Mouse (Mus musculus) intestine, postnatal 0 days (tissue): ENCODE results near the gene Arhgef3. TPM values are rescaled to one million over a fixed set of nuclear protein-coding genes. Genes with fewer than 3 reads are reported as not detected.

Experiments used
- ATAC-seq: fragments of 200-750 bp; cut with Nextera tagmentation; 2 replicates; pipeline ENCODE4 v1.8.0; 2017; ENCODE audit warnings: mild to moderate bottlenecking, moderate TSS enrichment, moderate library complexity
- H3K27ac ChIP-seq: fragments of 300-500 bp; sonication (generic); 2 replicates; pipeline ENCODE4 v1.5.1; 2014; ENCODE audit warnings: mild to moderate bottlenecking, low read depth, low read length, moderate library complexity
- H3K27me3 ChIP-seq: fragments of 300-500 bp; sonication (generic); replicated peaks from 2 replicates; pipeline ENCODE4 v1.6.1; 2014; ENCODE audit warnings: low read length, mixed read lengths; ENCODE audit not compliant: control insufficient read depth, insufficient read depth
- H3K36me3 ChIP-seq: fragments of 300-500 bp; sonication (generic); 2 replicates; pipeline ENCODE4 v1.6.1; 2014; ENCODE audit warnings: mild to moderate bottlenecking, moderate library complexity; ENCODE audit not compliant: control insufficient read depth, insufficient read depth
- H3K4me1 ChIP-seq: fragments of 300-500 bp; sonication (generic); replicated peaks from 2 replicates; pipeline ENCODE4 v1.6.1; 2014; ENCODE audit warnings: antibody characterized with exemption, low read length, mixed read lengths; ENCODE audit not compliant: control insufficient read depth, insufficient read depth
- H3K4me2 ChIP-seq: fragments of 300-500 bp; sonication (generic); replicated peaks from 2 replicates; pipeline ENCODE4 v1.6.1; 2014; ENCODE audit warnings: low read depth, mild to moderate bottlenecking, moderate library complexity
- H3K4me3 ChIP-seq: fragments of 300-500 bp; sonication (generic); 2 replicates; pipeline ENCODE4 v1.5.1; 2014; ENCODE audit warnings: low read depth, low read length
- H3K9ac ChIP-seq: fragments of 300-500 bp; sonication (generic); 2 replicates; pipeline ENCODE4 v1.6.1; 2014; ENCODE audit warnings: mild to moderate bottlenecking, low read depth, low read length
- H3K9me3 ChIP-seq: fragments of 300-500 bp; sonication (generic); 2 replicates; pipeline ENCODE4 v1.6.1; 2016; ENCODE audit warnings: mixed run types; ENCODE audit not compliant: control insufficient read depth
- CTCF ChIP-seq: sonication (generic); IDR thresholded peaks from 2 replicates; pipeline ENCODE4 v1.5.1; 2016; ENCODE audit warnings: low read depth, mild to moderate bottlenecking, control low read depth, antibody characterized with exemption, moderate library complexity
- WGBS: fragments of 180-500 bp; shearing (Covaris S2); extraction: QIAGEN DNeasy Blood & Tissue Kit; methylation state at CpG from one replicate; pipeline ENCODE4 v1.1.7; 2014; 5-methylcytosine and 5-hydroxymethylcytosine counted together
- polyA plus RNA-seq: library from polyadenylated mRNA; unstranded; fragments of >200 nt; fragmentation: Nextera tagmentation; extraction: Ambion mirVana; gene quantifications from 2 replicates; pipeline ENCODE4 v1.2.1, GENCODE M21; 2015

The Arhgef3 gene
- polyA plus RNA-seq, 1 experiment from 2014 or later: 12.2 TPM

- Histone ChIP-seq H3K36me3 (no peaks in the 10 kb centered on the region), H3K4me3 (no peak overlapping the region), H3K27ac (no peak overlapping the region), H3K4me2 (no peak overlapping the region), H3K9me3 (no peaks in the 10 kb centered on the region), H3K27me3 (no peaks in the 10 kb centered on the region), H3K9ac (no peak overlapping the region), H3K4me1 (peaks cover 9% of the 10 kb centered on the region)
- ATAC-seq: peak; percentile 87
- no peak for TF ChIP-seq CTCF
- 11% methylated on average over 3 of the region's 3 CpGs for WGBS
These were observed 42.7 kb upstream of the Arhgef3 start for GRCm38 (mm10) chr14:27071985-27072384.

DNA sequence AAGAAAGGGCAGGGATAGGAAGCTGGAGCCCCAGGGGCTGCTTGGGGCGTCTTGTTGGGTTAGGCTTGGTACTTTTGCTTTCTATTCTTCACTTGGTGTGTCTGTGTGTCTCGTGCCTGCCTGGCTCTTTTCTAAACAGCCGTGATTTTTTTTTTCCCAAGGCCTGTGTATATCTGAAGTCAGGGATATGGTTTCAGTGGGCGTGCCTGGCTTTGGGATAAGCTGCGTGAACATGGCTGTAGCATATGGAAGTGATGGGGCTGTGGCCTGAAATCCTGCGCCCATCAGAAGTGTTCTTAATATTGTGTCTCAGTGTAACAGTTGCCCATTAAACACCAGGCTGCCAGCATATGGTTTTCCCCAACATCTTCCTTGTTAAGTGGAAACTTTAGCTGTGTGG is 39.6 kb upstream of the Arhgef3 start:
- peaks cover 9% of the 10 kb centered on the region; the same call in 1 of the 2 replicates for H3K4me1 ChIP-seq
- no peaks in the 10 kb centered on the region for H3K27me3 ChIP-seq
- H3K9me3 ChIP-seq: no peaks in the 10 kb centered on the region
- TF ChIP-seq CTCF: no peak
- no peak overlapping the region for H3K4me3 ChIP-seq
- WGBS: 44% methylated on average over 6 of the region's 6 CpGs
- H3K27ac ChIP-seq: no peak overlapping the region
- H3K9ac ChIP-seq: no peak overlapping the region
- H3K4me2 ChIP-seq: peak overlapping the region; percentile 21; the same call in 1 of the 2 replicates
- no peak for ATAC-seq
- H3K36me3 ChIP-seq: no peaks in the 10 kb centered on the region

- Histone ChIP-seq H3K9me3 (no peaks in the 10 kb centered on the region), H3K4me3 (no peak overlapping the region), H3K4me1 (peaks cover 9% of the 10 kb centered on the region; the same call in 1 of the 2 replicates), H3K27ac (no peak overlapping the region), H3K36me3 (no peaks in the 10 kb centered on the region), H3K4me2 (no peak overlapping the region), H3K27me3 (no peaks in the 10 kb centered on the region), H3K9ac (no peak overlapping the region)
- WGBS: 64% methylated on average over 8 of the region's 8 CpGs
- TF ChIP-seq CTCF: no peak
- ATAC-seq: no peak
These were observed 38.7 kb upstream of the Arhgef3 start for GRCm38 (mm10) chr14:27075909-27076521.

- no peak for ATAC-seq
- Histone ChIP-seq H3K27ac (no peak overlapping the region), H3K4me1 (peaks cover 6% of the 10 kb centered on the region; the same call in 1 of the 2 replicates), H3K27me3 (no peaks in the 10 kb centered on the region), H3K4me3 (no peak overlapping the region), H3K4me2 (no peak overlapping the region), H3K36me3 (no peaks in the 10 kb centered on the region), H3K9ac (no peak overlapping the region), H3K9me3 (no peaks in the 10 kb centered on the region)
- 63% methylated on average over 2 of the region's 2 CpGs for WGBS
- TF ChIP-seq CTCF: no peak
These were observed 38.2 kb upstream of the Arhgef3 start for GRCm38 (mm10) chr14:27076522-27076920.

- TF ChIP-seq CTCF: no peak
- ATAC-seq: no peak
- Histone ChIP-seq H3K27me3 (no peaks in the 10 kb centered on the region), H3K4me3 (no peak overlapping the region), H3K27ac (no peak overlapping the region), H3K4me2 (no peak overlapping the region), H3K36me3 (no peaks in the 10 kb centered on the region), H3K9ac (no peak overlapping the region), H3K9me3 (no peaks in the 10 kb centered on the region), H3K4me1 (no peaks in the 10 kb centered on the region)
- WGBS: 77% methylated on average over 5 of the region's 5 CpGs
These were observed 33.0 kb upstream of the Arhgef3 start for GRCm38 (mm10) chr14:27081536-27082275.

GRCm38 (mm10) chr14:27085471-27085870 is 29.2 kb upstream of the Arhgef3 start:
- Histone ChIP-seq H3K4me1 (no peaks in the 10 kb centered on the region), H3K9me3 (no peaks in the 10 kb centered on the region), H3K9ac (no peak overlapping the region), H3K4me3 (no peak overlapping the region), H3K36me3 (0 out of 2 replicates have a peak, but pooled peaks cover 5% of the 10 kb centered on the region), H3K27me3 (no peaks in the 10 kb centered on the region), H3K27ac (no peak overlapping the region), H3K4me2 (no peak overlapping the region)
- 78% methylated on average over 5 of the region's 5 CpGs for WGBS
- no peak for TF ChIP-seq CTCF
- ATAC-seq: no peak
